Mouse (Mus musculus): ENCODE measurements around the gene Kbtbd4.
"Not testable (repeated sequence)": the region's sequence is repeated elsewhere in the genome, so short reads cannot be mapped to it uniquely, and the experiment has no call there.

Kbtbd4 gene

GRCm38 (mm10) chr2:90904076-90904855 lies at the start of gene Kbtbd4, which contains the start of gene Ndufs3:
Gene Kbtbd4 (plus strand): TSS chr2:90904740.
Gene Ndufs3 (minus strand): TSS chr2:90904827.
- DNase-seq (ENCODE audit: low read depth, low spot score) = peak; percentile 96

- no peak for DNase-seq (ENCODE audit: low read depth, low spot score)
These were observed 43.1 kb upstream of the Kbtbd4 start for GRCm38 (mm10) chr2:90861486-90861885.

GRCm38 (mm10) chr2:90864184-90864583 lies 40.4 kb upstream of the Kbtbd4 start:
- no peak for DNase-seq (ENCODE audit: low read depth, low spot score)

- DNase-seq (ENCODE audit: low read depth, low spot score) = peak; percentile 79
These were observed 38.0 kb upstream of the Kbtbd4 start for GRCm38 (mm10) chr2:90866524-90866923.

- no peak for DNase-seq (ENCODE audit: low read depth, low spot score)
These were observed 34.4 kb upstream of the Kbtbd4 start for GRCm38 (mm10) chr2:90870136-90870601.

GRCm38 (mm10) chr2:90871180-90871961 lies 33.2 kb upstream of the Kbtbd4 start:
- DNase-seq (ENCODE audit: low read depth, low spot score) = no peak

- DNase-seq (ENCODE audit: low read depth, low spot score) = no peak
These were observed 30.5 kb upstream of the Kbtbd4 start for GRCm38 (mm10) chr2:90874025-90874424.

- DNase-seq (ENCODE audit: low read depth, low spot score) = no peak
These were observed 29.3 kb upstream of the Kbtbd4 start for GRCm38 (mm10) chr2:90875239-90875638.

- DNase-seq (ENCODE audit: low read depth, low spot score) = no peak
These were observed 26.8 kb upstream of the Kbtbd4 start for GRCm38 (mm10) chr2:90877584-90878259.

GRCm38 (mm10) chr2:90879419-90879818 lies 25.1 kb upstream of the Kbtbd4 start:
- no peak for DNase-seq (ENCODE audit: low read depth, low spot score)

GRCm38 (mm10) chr2:90880144-90880785 lies 24.3 kb upstream of the Kbtbd4 start:
- DNase-seq (ENCODE audit: low read depth, low spot score) = no peak

- DNase-seq (ENCODE audit: low read depth, low spot score) = no peak
These were observed 22.7 kb upstream of the Kbtbd4 start for GRCm38 (mm10) chr2:90881824-90882223.

- peak; percentile 28 for DNase-seq (ENCODE audit: low read depth, low spot score)
These were observed 19.1 kb upstream of the Kbtbd4 start, which contains the start of gene C1qtnf4 for GRCm38 (mm10) chr2:90885218-90886041. Gene C1qtnf4 (plus strand): TSS chr2:90885860.

GRCm38 (mm10) chr2:90886436-90886835 lies 18.1 kb upstream of the Kbtbd4 start:
- DNase-seq (ENCODE audit: low read depth, low spot score) = no peak

- no peak for DNase-seq (ENCODE audit: low read depth, low spot score)
These were observed 16.9 kb upstream of the Kbtbd4 start for GRCm38 (mm10) chr2:90887627-90888026.

GRCm38 (mm10) chr2:90889550-90890548 lies 14.7 kb upstream of the Kbtbd4 start:
- DNase-seq (ENCODE audit: low read depth, low spot score) = peak; percentile 81

GRCm38 (mm10) chr2:90893673-90894298 lies 10.8 kb upstream of the Kbtbd4 start:
- DNase-seq (ENCODE audit: low read depth, low spot score) = no peak

- not testable (repeated sequence) for DNase-seq (ENCODE audit: low read depth, low spot score)
These were observed 10.3 kb upstream of the Kbtbd4 start for GRCm38 (mm10) chr2:90894299-90894677.

- no peak for DNase-seq (ENCODE audit: low read depth, low spot score)
These were observed 1.1 kb upstream of the Kbtbd4 start for GRCm38 (mm10) chr2:90903398-90903797.

All from ZHBTc4 (cell line).